ENCODE assay signal across 17 mouse cellular contexts in genomic region chr7:49569646-49570045, GRCm38 (mm10).
DNase-seq lines count a peak whose midpoint lies in the region; ATAC-seq and TF ChIP-seq lines count a peak whose summit lies in the region.
"Had no signal": no experiment of that assay in that cellular context is flagged by ENCODE, and none has a peak within 500 bp of the region (broad histone marks: within the 10 kb centered on the region; RNA-seq: fewer than 3 reads in every experiment).

No protein-coding gene starts in this region.

- no peak for TF ChIP-seq CTCF in layer of hippocampus, adult 2 months (conservative IDR thresholded peaks at IDR 0.05)
- no peak for TF ChIP-seq CTCF in brain, embryonic 14.5 days (IDR thresholded peaks at IDR 0.05; ENCODE audit: borderline replicate concordance, extremely low read depth, insufficient read depth, insufficient read length)
- TF ChIP-seq CTCF in gastrocnemius, adult 2 months (IDR thresholded peaks at IDR 0.05), result no peak

- no peak overlapping the region for H3K4me3 ChIP-seq in forebrain, embryonic 13.5 days
- H3K4me3 ChIP-seq in forebrain, embryonic 10.5 days, result no peak overlapping the region
- H3K4me3 ChIP-seq in layer of hippocampus, adult 2 months, result no peak overlapping the region
- no peak overlapping the region for H3K4me3 ChIP-seq in gastrocnemius, adult 2 months
- H3K4me3 ChIP-seq: erythroblast, embryonic 14.5 days; limb, embryonic 15.5 days had no signal

- no peaks in the 10 kb centered on the region for H3K4me1 ChIP-seq in forebrain, embryonic 13.5 days
- peaks cover 5% of the 10 kb centered on the region for H3K4me1 ChIP-seq in forebrain, embryonic 10.5 days

- peak; percentile 56; the same call in 1 of the 2 replicates for ATAC-seq in forebrain, embryonic 13.5 days
- ATAC-seq: hindbrain, postnatal 0 days had no signal

- TF ChIP-seq POLR2A in brain, embryonic 14.5 days (IDR thresholded peaks at IDR 0.05; ENCODE audit: borderline replicate concordance, extremely low read depth, insufficient read depth, insufficient read length, poor library complexity, severe bottlenecking), result no peak

- H3K9me3 ChIP-seq in forebrain, embryonic 13.5 days (replicated peaks), result no peaks in the 10 kb centered on the region
- H3K9me3 ChIP-seq in forebrain, embryonic 10.5 days, result no peaks in the 10 kb centered on the region
- H3K9me3 ChIP-seq: limb, embryonic 15.5 days had no signal

- H3K36me3 ChIP-seq in forebrain, embryonic 13.5 days (ENCODE audit: poor library complexity, severe bottlenecking), result no peaks in the 10 kb centered on the region
- peaks cover 5% of the 10 kb centered on the region; the same call in 1 of the 2 replicates for H3K36me3 ChIP-seq in forebrain, embryonic 10.5 days (replicated peaks)

- H3K27me3 ChIP-seq in forebrain, embryonic 13.5 days, result no peaks in the 10 kb centered on the region
- H3K27me3 ChIP-seq in forebrain, embryonic 10.5 days (ENCODE audit: poor library complexity, severe bottlenecking), result no peaks in the 10 kb centered on the region
- H3K27me3 ChIP-seq: limb, embryonic 15.5 days had no signal

- DNase-seq in forebrain, embryonic 10.5 days (ENCODE audit: extremely low spot score, low spot score), result no peak
- DNase-seq in layer of hippocampus, adult 2 months (ENCODE audit: low spot score in 2 of 2), result peak; percentile 55 to 67
- DNase-seq in layer of hippocampus, postnatal 10 days (ENCODE audit: low spot score in 2 of 2), result no peak
- DNase-seq in brain, embryonic 14.5 days (ENCODE audit: low read depth), result peak; percentile 60
- DNase-seq in left cerebral cortex, postnatal 14 days (ENCODE audit: low spot score in 2 of 2), result peak; percentile 75 to 89
- DNase-seq in heart, postnatal 25 days (ENCODE audit: low spot score), result no peak
- DNase-seq in gastrocnemius, adult 2 months, result no peak
- DNase-seq: cerebellum, adult 18-20 months; embryo, embryonic 11 days; gastrocnemius, postnatal 36 days; kidney, adult 2 months; kidney, postnatal 4 days; lung, adult 18-20 months had no signal

- WGBS in forebrain, embryonic 13.5 days, result 66% methylated on average over 7 of the region's 7 CpGs
- 91% methylated on average over 7 of the region's 7 CpGs for WGBS in forebrain, embryonic 10.5 days

- no peak overlapping the region for H3K27ac ChIP-seq in forebrain, embryonic 13.5 days
- no peak overlapping the region for H3K27ac ChIP-seq in forebrain, embryonic 10.5 days
- H3K27ac ChIP-seq in layer of hippocampus, adult 2 months, result peak overlapping the region; percentile 67
- no peak overlapping the region for H3K27ac ChIP-seq in gastrocnemius, adult 2 months
- H3K27ac ChIP-seq: hindbrain, postnatal 0 days; limb, embryonic 15.5 days had no signal

- intact Hi-C loops in left cerebral cortex, postnatal 14 days (cut with DNase I), result loop anchor here (5.0 kb wide), 1 partner anchor 72 kb away; no protein-coding TSS in a partner anchor
- intact Hi-C loops in heart, postnatal 25 days (cut with DNase I), result no loop called here
- intact Hi-C loops in gastrocnemius, adult 2 months (cut with DNase I), result no loop called here

- no peak overlapping the region for H3K4me2 ChIP-seq in forebrain, embryonic 13.5 days
- H3K4me2 ChIP-seq: limb, embryonic 15.5 days had no signal

- no peak overlapping the region for H3K9ac ChIP-seq in forebrain, embryonic 13.5 days
- H3K9ac ChIP-seq: limb, embryonic 15.5 days had no signal

Comparison
In these comparisons a context has a peak if more than half of its experiments do, and no peak if none do; other contexts are left out.
1. DNase-seq: peak in layer of hippocampus, adult 2 months (2 of 2), brain, embryonic 14.5 days (single experiment) and left cerebral cortex, postnatal 14 days (2 of 2); none in forebrain, embryonic 10.5 days (single experiment), layer of hippocampus, postnatal 10 days (0 of 2), heart, postnatal 25 days (single experiment) and gastrocnemius, adult 2 months (single experiment).